21 mouse cellular contexts compared by ENCODE assay signal in the genomic region with DNA sequence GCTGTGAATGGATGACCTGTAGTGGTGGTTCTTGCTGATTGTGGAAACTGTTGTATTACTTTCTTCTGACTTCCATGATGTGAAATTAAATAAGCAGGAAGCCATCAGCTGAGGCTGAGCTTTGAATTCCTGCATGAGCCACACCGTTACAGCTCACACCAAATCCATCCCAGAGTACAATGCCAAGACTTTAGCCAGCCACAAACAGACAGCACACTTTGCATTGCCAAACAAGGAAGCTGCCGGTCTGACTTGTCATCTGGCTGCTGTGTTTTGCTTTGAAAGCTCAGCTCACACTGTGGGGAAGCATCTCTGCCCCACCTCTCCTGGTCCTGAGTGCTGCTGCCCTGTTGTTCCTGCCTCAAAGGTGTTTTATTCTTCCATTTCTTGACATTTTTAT. TPM values are rescaled to one million over a fixed set of nuclear protein-coding genes. Genes with fewer than 3 reads are reported as not detected.
DNase-seq lines count a peak whose midpoint lies in the region; ATAC-seq and TF ChIP-seq lines count a peak whose summit lies in the region.
"Had no signal": no experiment of that assay in that cellular context is flagged by ENCODE, and none has a peak within 500 bp of the region (broad histone marks: within the 10 kb centered on the region; RNA-seq: fewer than 3 reads in every experiment).

No protein-coding gene starts in this region.

- no peaks in the 10 kb centered on the region for H3K36me3 ChIP-seq in heart, embryonic 13.5 days
- H3K36me3 ChIP-seq in lung, embryonic 14.5 days (ENCODE audit: insufficient read depth), result no peaks in the 10 kb centered on the region
- H3K36me3 ChIP-seq: G1E; midbrain, embryonic 12.5 days had no signal

- no peak for ATAC-seq in heart, embryonic 13.5 days (ENCODE audit: extremely low read depth, insufficient number of reproducible peaks, low FRiP score, low TSS enrichment)
- no peak for ATAC-seq in lung, embryonic 14.5 days (ENCODE audit: insufficient read depth)
- ATAC-seq: forebrain, embryonic 14.5 days; lung, postnatal 0 days had no signal

- H3K27ac ChIP-seq in heart, embryonic 13.5 days (replicated peaks), result 0 out of 2 replicates have a peak overlapping the region, but pooled peaks have one; percentile 3
- no peak overlapping the region for H3K27ac ChIP-seq in lung, embryonic 14.5 days (ENCODE audit: low read depth)
- H3K27ac ChIP-seq in embryonic fibroblast, embryonic 13.5 days (ENCODE audit: insufficient read depth, low read length), result peak overlapping the region; percentile 12; the same call in 1 of the 2 replicates
- H3K27ac ChIP-seq: heart, adult 2 months; midbrain, embryonic 12.5 days had no signal

- no peak overlapping the region for H3K9ac ChIP-seq in heart, embryonic 13.5 days
- H3K9ac ChIP-seq in lung, embryonic 14.5 days, result no peak overlapping the region
- H3K9ac ChIP-seq: midbrain, embryonic 12.5 days had no signal

- H3K4me1 ChIP-seq in heart, embryonic 13.5 days, result peaks cover 3% of the 10 kb centered on the region
- H3K4me1 ChIP-seq in lung, embryonic 14.5 days (ENCODE audit: insufficient read depth), result no peaks in the 10 kb centered on the region; the same call in 1 of the 2 replicates
- 0 out of 2 replicates have a peak, but pooled peaks cover 3% of the 10 kb centered on the region for H3K4me1 ChIP-seq in embryonic fibroblast, embryonic 13.5 days (ENCODE audit: control insufficient read depth, insufficient read depth, low read length)
- H3K4me1 ChIP-seq: midbrain, embryonic 12.5 days had no signal

- H3K4me2 ChIP-seq in heart, embryonic 13.5 days, result no peak overlapping the region
- H3K4me2 ChIP-seq in lung, embryonic 14.5 days, result no peak overlapping the region
- H3K4me2 ChIP-seq: midbrain, embryonic 12.5 days had no signal

- DNase-seq in heart, adult 18-20 months, result no peak
- DNase-seq in lung, embryonic 14.5 days, result peak; percentile 16
- DNase-seq in lung, postnatal 14 days, result no peak
- DNase-seq in NIH3T3 (ENCODE audit: low read depth), result peak; percentile 47
- no peak for DNase-seq in adrenal gland, postnatal 14 days
- DNase-seq: adrenal gland, postnatal 25 days; B cell, adult 2 months; cerebellum, adult 11 months; cerebellum, postnatal 10 days; heart, adult 2 months; kidney, adult 18-20 months; kidney, postnatal 10 days had no signal

- H3K27me3 ChIP-seq in heart, embryonic 13.5 days (replicated peaks), result no peaks in the 10 kb centered on the region
- H3K27me3 ChIP-seq in lung, embryonic 14.5 days (ENCODE audit: insufficient read depth, low read length), result no peaks in the 10 kb centered on the region
- H3K27me3 ChIP-seq: CH12.LX; midbrain, embryonic 12.5 days had no signal

- TF ChIP-seq POLR2A in embryonic fibroblast, embryonic 13.5 days (IDR thresholded peaks at IDR 0.05; ENCODE audit: low read depth, low read length), result no peak

- 33% methylated on average over 2 of the region's 2 CpGs for WGBS in heart, embryonic 13.5 days
- 21% methylated on average over 2 of the region's 2 CpGs for WGBS in lung, embryonic 14.5 days

- peaks cover 4% of the 10 kb centered on the region; the same call in 1 of the 2 replicates for H3K9me3 ChIP-seq in heart, embryonic 13.5 days
- no peaks in the 10 kb centered on the region for H3K9me3 ChIP-seq in lung, embryonic 14.5 days (ENCODE audit: low read depth, low read length)
- H3K9me3 ChIP-seq: midbrain, embryonic 12.5 days had no signal

- TF ChIP-seq CTCF in lung, embryonic 14.5 days (IDR thresholded peaks at IDR 0.05; ENCODE audit: low read depth), result no peak
- no peak for TF ChIP-seq CTCF in embryonic fibroblast, embryonic 13.5 days (IDR thresholded peaks at IDR 0.05; ENCODE audit: borderline replicate concordance, insufficient read depth, low read length)

- H3K4me3 ChIP-seq in heart, embryonic 13.5 days, result no peak overlapping the region
- H3K4me3 ChIP-seq in lung, embryonic 14.5 days (ENCODE audit: low read depth, low read length), result no peak overlapping the region
- no peak overlapping the region for H3K4me3 ChIP-seq in embryonic fibroblast, embryonic 13.5 days (ENCODE audit: insufficient read depth, low read length)
- H3K4me3 ChIP-seq: erythroblast, embryonic 14.5 days; heart, adult 2 months; midbrain, embryonic 12.5 days had no signal

RNA-seq across cellular contexts. Expression of gene Sh3gl3, which starts 9.1 kb away (rescaled TPM):
- 5.4 and 5.8 TPM in 2 replicates for polyA plus RNA-seq in heart, embryonic 13.5 days (2015; fragmentation: Nextera tagmentation; extraction: Ambion mirVana)
- under 1 TPM; 0.55 to 0.57 TPM for total RNA-seq in heart, adult 18-20 months (2021)
- 3.6 and 3.9 TPM in 2 replicates for polyA plus RNA-seq in lung, embryonic 14.5 days (2014; fragmentation: Nextera tagmentation; extraction: Ambion mirVana)
- polyA plus RNA-seq in embryonic fibroblast, embryonic 13.5 days (2011; ENCODE audit: insufficient read length, low read depth, missing spikeins), result 1.7 and 1.9 TPM in 2 replicates
- 8.9 and 12.9 TPM in 2 replicates for total RNA-seq in adrenal gland, postnatal 14 days (2021)
- total RNA-seq: CH12.LX; liver, adult 2 months had no signal
- polyA plus RNA-seq: erythroblast, embryonic 14.5 days; G1E; liver, adult 2 months had no signal

Comparison
In these comparisons a context has a peak if more than half of its experiments do, and no peak if none do; other contexts are left out.
1. DNase-seq: peak in lung, embryonic 14.5 days (single experiment) and NIH3T3 (single experiment); none in heart, adult 18-20 months (0 of 2), lung, postnatal 14 days (single experiment) and adrenal gland, postnatal 14 days (single experiment).